Mouse (Mus musculus): Measurements from ENCODE around the gene Prr29. TPM values are rescaled to one million over a fixed set of nuclear protein-coding genes. Genes with fewer than 3 reads are reported as not detected.
"Not testable (repeated sequence)": the region's sequence is repeated elsewhere in the genome, so short reads cannot be mapped to it uniquely, and the experiment has no call there.

Prr29 gene
- total RNA-seq, 2 experiments from 2014 or later = not detected

DNA sequence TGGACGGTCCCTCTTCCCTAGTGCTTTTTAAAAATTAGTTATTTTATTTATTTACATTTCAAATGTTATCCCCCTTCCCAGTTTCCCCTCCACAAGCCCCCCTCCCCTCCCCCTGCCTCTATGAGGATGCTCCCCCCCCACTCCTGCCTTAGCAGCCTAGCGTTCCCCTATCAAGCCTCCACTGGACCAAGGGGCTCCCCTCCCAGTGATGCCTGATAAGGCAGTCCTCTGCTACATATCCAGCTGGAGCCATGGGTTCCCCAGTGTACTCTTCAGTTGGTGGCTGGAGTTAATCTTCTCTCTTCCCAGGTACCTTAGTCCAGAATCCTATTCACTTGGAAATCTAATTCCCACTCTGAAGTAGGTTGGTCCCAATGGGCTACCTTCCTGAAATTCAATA lies 28.8 kb downstream of the Prr29 start:
- not testable (repeated sequence) for DNase-seq
- intact Hi-C loops (cut with DNase I) = loop anchor here (10.0 kb wide), 2 partner anchors 69 to 129 kb away; no protein-coding TSS in a partner anchor

DNA sequence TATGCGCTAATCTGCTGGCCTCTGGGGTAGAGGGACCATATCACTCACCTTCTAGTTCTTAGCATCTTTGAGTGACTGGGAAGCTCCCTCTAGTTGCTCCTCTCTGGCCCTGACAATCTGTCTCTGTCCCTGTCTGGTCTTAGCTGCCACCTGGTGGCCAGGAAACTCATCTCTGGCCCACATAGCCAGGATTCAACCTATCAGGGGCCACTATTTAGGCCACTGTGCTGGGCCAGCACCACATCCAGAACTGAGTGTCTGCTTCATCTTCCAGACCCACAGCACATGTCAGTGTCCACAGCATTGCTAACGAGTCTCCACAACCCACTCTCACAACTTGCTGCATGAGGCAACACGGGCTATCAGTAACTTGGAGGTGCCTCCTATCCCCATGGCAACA lies 32.4 kb downstream of the Prr29 start:
- peak; percentile 13 for DNase-seq
- intact Hi-C loops (cut with DNase I) = loop anchor here (10.0 kb wide), 2 partner anchors 73 to 133 kb away; no protein-coding TSS in a partner anchor

DNA sequence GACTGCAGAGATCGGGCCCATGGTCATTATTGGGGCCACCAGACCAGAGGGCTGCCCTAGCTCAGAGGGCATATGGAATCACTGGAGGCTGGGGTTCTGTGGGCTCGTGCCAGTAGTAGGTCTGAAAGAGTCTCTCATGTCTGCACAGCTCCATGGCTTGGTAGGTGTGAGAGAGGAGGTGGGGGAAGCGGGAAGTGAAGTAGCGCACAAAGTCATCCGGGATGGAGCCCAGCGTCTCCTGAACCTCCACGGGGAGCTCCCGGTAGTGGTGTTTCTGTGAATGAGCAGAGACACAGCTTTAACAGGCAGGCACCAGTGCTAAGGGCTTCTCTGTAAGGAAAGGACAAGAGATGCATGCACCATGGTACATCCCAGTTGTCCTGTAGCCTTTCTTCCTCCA lies 33.2 kb downstream of the Prr29 start:
- DNase-seq = no peak

DNA sequence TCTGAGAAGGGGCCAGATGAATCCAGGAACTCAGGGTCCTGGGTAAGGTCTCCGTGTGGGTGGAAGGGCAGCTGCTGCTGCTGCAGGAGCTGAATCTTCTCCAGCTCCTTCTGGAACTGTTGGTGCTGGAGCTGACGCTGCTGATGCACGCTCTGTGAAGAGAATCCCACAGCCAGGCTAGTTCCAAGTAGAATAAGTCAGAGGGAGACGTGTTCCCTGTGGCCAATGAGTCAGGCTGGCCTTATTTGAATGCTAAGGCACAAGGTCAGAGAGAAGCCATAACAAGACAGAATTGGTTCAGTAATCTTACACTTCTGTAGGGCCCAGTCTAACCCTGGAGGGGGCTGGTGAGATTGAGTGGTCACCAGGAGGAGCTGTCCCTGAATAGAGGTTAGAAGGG lies 44.7 kb downstream of the Prr29 start:
- intact Hi-C loops (cut with DNase I) = no loop called here

More for the DNA sequence above, 33.2 kb downstream of the Prr29 start:
- intact Hi-C loops (cut with DNase I) = loop anchor here (10.0 kb wide), 2 partner anchors 74 to 134 kb away; no protein-coding TSS in a partner anchor

DNA sequence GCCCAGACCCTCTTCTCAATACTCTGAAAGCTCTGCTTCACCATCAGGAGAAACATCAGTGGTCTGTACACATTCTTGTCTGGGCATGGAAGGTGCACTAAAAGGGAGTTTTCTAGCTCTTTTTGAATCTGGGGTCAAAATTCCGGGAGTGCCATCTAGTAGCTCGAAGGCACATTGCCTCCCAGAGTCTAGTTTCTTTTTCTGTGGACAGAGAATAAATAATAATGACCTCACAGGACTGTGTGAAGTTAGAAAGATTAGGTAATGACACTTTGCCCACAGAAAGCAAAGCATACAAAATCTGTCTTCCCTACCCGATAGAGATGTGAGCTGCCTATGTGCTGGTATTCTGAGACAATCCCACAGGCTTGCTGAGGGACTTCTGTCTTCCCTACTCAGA lies 45.2 kb downstream of the Prr29 start:
- intact Hi-C loops (cut with DNase I) = no loop called here
- DNase-seq = no peak

More for the DNA sequence above, 44.7 kb downstream of the Prr29 start:
- no peak for DNase-seq

DNA sequence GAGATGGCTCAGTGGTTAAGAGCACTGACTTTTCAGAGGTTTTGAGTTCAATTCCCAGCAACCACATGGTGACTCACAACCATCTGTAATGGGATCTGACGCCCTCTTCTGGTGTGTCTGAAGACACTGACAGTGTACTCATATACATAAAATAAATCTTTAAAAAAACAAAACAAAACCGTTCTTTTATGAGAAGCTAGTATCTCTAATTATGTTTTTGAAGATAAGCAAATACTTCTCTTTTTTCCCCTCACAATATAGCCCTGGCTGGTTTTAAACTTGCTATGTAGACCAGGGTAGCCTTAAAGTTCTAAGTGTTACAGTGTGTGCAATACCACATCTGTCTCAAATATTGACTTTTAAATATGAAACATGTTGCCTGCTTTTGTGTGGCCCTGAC lies 45.9 kb downstream of the Prr29 start:
- intact Hi-C loops (cut with DNase I) = no loop called here
- DNase-seq = no peak

DNA sequence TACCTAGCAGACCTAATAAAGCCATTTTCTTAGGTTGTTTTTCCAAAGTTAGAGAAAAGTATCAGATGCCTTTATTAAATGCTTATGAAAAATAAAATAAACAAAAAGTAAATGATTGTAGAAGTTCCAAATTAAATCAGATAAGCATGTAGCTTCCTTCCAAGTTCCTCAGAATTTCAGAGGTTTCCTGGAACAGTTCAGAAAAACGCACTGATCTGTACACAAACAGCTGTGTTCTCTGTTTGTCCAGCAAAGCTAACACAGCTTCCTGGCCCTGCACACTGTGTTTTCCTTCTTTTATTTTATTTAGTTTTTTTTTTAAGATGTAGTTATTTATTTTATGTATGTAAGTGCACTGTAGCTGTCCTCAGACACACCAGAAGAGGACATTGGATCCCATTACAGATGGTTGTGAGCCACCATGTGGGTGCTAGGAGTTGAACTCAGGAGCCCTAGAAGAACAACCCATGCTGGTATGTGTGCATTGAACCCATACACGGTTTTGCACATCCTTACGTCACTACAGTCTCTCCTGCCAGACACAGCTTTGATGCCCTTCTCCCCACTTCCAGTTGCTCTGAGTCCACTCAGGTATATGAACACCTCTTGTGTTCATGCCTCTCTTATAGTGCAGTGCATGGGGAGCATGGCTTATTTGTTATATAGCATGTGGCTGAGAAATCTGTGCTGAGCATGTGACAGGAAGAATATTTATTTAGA lies 47.5 kb downstream of the Prr29 start:
- intact Hi-C loops (cut with DNase I) = no loop called here

DNA sequence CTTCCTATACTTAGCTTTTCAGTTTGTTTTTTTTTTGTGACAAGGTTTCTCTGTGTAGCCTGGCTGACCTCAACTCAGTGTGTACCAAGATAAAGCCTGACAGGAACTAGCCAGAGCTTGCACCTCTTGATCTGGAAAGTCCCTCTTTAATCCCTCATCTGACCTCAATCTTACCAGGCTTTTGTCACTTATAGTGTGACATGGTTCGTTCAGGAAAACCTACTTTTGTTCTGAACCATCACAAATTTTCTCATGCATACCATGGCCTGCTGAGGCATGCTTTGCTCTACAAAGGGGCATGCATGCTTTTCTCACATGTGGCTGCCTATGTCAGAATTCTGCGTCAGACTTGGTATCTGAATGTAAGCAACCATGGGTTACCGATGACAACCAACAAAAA lies 51.1 kb downstream of the Prr29 start:
- intact Hi-C loops (cut with DNase I) = loop anchor here (5.0 kb wide), 2 partner anchors 211 to 326 kb away; no protein-coding TSS in a partner anchor
- DNase-seq = no peak

More for the DNA sequence above, 47.5 kb downstream of the Prr29 start:
- DNase-seq = no peak

DNA sequence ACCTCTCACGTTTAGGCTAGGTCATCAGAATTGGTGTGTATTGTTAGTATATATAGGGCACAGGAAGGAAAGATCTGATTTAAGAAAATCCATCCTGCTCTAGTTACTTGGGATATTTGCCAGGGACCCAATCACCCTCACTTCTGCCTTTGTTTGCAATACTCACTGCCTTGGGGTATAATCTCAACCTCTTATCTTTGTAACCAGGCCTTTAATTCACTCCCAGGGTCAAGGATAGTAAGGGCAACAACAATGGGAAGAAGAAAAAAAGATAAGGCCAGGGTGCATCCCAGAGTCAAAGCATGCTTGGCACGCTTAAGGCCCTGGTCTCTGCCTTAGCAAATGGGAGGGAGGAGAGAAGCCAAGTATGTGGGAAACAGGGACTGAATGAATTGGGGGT lies 52.6 kb downstream of the Prr29 start:
- intact Hi-C loops (cut with DNase I) = loop anchor here (2.0 to 5.0 kb wide), 3 partner anchors 69 to 324 kb away; partner anchors contain the start of gene Ern1
- DNase-seq = no peak

DNA sequence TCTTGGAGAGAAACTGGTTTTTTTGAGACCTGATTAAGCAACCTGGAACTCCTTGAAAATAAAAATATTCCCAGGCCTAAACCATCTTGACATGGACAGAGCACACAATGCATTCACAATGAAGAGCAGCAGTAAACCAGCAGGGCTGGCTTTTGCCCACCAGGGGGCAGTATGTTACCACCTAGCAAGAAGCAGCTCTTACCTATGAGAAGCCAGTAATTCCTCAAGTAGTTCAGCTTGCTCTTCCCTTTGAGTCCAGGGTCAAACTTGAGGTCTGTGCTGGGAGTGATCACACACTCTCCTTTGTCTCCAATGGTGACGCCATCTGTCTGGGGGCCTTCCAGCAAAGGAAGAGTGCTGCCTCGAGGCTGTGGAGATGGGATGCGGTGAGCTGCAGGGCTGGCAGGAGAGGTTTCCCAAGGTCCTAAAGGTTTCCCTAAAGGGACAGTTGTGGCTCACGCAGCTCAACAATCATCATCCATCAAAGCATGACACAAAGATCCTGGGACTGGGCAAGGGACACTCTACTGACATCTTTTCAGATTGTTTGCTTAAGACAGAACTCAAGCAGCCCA lies 53.4 kb downstream of the Prr29 start:
- DNase-seq = peak; percentile 81
- intact Hi-C loops (cut with DNase I) = loop anchor here (2.0 to 5.0 kb wide), 3 partner anchors 68 to 324 kb away; partner anchors contain the start of gene Ern1

DNA sequence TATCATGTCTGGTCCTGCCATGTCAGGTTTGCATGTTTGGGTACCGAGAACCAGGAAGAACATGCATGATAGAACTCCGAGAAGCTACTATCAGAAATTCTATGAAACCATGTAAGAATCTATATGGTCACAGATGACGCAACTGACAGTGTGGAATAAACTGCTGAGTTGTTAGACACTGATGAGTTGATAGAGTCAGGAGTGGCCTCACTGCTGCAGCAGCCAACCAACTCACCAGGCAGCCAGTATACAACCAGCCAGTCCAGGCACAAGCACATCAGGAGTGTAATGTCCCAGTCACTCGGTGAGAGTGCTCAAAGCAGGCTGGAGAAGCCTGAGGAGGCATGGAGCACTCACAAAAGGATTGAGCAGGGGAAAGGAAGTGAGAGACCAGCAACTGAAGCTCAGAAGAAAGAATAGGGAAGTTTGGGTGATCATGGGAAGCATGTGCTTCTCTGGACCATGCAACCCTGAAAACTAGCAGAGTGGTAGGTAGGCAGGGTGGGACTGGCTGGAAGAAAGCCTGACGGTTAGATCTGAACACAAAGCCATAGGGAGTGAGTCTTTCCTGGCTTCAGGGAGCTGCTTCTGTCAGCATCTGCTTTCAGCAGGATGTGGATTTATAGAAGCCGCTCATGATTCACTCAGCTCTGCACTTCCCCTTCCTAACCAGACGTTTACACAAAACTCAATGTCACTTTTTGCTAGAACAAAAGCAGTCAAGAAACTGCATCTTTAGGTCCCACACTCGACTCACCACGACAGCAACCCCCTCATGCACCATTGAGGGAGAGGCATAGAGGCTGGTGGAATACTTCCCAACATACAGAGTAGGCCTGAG lies 54.2 kb downstream of the Prr29 start:
- intact Hi-C loops (cut with DNase I) = loop anchor here (2.0 to 5.0 kb wide), 3 partner anchors 67 to 323 kb away; partner anchors contain the start of gene Ern1
- DNase-seq = no peak

DNA sequence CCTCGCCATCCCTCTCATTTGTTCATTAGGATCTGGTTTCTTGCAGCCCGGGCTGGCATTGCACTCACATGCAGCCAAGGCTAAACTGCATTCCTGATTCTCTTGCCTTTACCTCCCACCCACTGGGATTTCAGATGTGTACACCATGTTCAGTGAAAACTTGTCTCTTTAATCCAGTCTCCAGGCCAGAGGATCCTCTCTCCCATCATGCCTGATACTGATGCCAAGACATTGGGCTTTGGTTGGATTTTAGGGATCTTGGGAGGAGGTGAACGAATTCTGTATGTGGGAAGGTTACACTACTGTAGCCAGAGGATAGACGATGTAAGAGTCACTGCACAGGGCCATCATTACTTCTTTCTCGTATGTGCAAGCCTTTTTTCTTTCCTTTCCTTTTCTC lies 59.9 kb downstream of the Prr29 start:
- no peak for DNase-seq
- intact Hi-C loops (cut with DNase I) = no loop called here

DNA sequence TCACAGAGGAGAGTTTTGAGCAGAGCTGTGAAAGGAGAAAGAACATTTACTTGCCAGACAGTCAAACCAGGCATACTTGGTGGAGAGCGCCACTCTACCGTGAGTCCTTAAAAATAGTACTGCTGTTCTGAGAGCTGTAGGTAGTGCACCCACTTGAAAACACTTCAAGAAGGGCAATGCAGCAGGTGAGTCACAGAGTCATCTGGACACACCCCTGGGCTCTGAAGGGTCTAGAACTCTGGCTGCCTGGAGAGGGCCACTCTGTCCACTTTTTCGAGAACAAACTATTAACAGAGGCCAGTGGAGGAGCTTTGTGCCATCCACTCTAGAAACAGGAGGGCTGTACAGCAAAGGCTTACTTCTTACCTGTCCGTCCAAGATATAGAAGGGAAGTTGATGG lies 61.2 kb downstream of the Prr29 start:
- intact Hi-C loops (cut with DNase I) = no loop called here
- DNase-seq = no peak

Other genes with a start within 250 kb of the Prr29 start
- gene Gm10840, start 204.6 kb upstream of the Prr29 start, total RNA-seq (2021) = not detected
- gene Limd2, start 204.6 kb upstream of the Prr29 start, total RNA-seq (2021) = 10 to 100 TPM; 81.2 to 84.6 TPM
- 10 to 100 TPM; 27.3 to 28.5 TPM for gene Strada, start 163.3 kb upstream of the Prr29 start, total RNA-seq (2021)
- gene Ccdc47, start 149.1 kb upstream of the Prr29 start, total RNA-seq (2021) = 10 to 100 TPM; 69.4 to 74.7 TPM
- gene Ddx42, start 148.5 kb upstream of the Prr29 start, total RNA-seq (2021) = 10 to 100 TPM; 79.8 to 81.0 TPM
- 10 to 100 TPM; 34.6 to 35.1 TPM for gene Ftsj3, start 109.4 kb upstream of the Prr29 start, total RNA-seq (2021)
- gene Psmc5, start 109.3 kb upstream of the Prr29 start, total RNA-seq (2021) = 100 to 1,000 TPM; 111 to 112 TPM
- 10 to 100 TPM; 13.9 to 17.8 TPM for gene Smarcd2, start 92.5 kb upstream of the Prr29 start, total RNA-seq (2021)
- under 1 TPM; 0.18 to 0.28 TPM for gene Tcam1, start 88.8 kb upstream of the Prr29 start, total RNA-seq (2021)
- gene Gh, start 63.6 kb upstream of the Prr29 start, total RNA-seq (2021) = not detected
- under 1 TPM; 0.30 to 0.98 TPM for gene Cd79b, start 50.7 kb upstream of the Prr29 start, total RNA-seq (2021)
- not detected for gene Scn4a, start 12.2 kb upstream of the Prr29 start, total RNA-seq (2021)
- 1 to 10 TPM; 4.4 to 6.2 TPM for gene Icam2, start 22.6 kb downstream of the Prr29 start, total RNA-seq (2021)
- gene Ern1, start 122.4 kb downstream of the Prr29 start, total RNA-seq (2021) = 10 to 100 TPM; 10.7 to 12.9 TPM
- 10 to 100 TPM; 70.3 to 76.1 TPM for gene Tex2, start 248.0 kb downstream of the Prr29 start, total RNA-seq (2021)